Mouse (Mus musculus): Measurements from ENCODE around the gene Pes1. TPM values are rescaled to one million over a fixed set of nuclear protein-coding genes. Genes with fewer than 3 reads are reported as not detected.
"Not testable (repeated sequence)": the region's sequence is repeated elsewhere in the genome, so short reads cannot be mapped to it uniquely, and the experiment has no call there.

Gene Pes1
- polyA plus RNA-seq, 1 experiment from 2014 or later, result 41.8 TPM

- no peaks in the 10 kb centered on the region for H3K27me3 ChIP-seq (ENCODE audit: control insufficient read depth, insufficient read depth, low read length)
- no peak for ATAC-seq (ENCODE audit: low FRiP score, low TSS enrichment)
- no peak overlapping the region for H3K4me3 ChIP-seq (ENCODE audit: low read depth, low read length)
- H3K9ac ChIP-seq (ENCODE audit: low read length), result no peak overlapping the region
- no peaks in the 10 kb centered on the region for H3K9me3 ChIP-seq (ENCODE audit: control insufficient read depth, low read length)
- no peak for TF ChIP-seq EP300 (optimal IDR thresholded peaks at IDR 0.05)
- peak; percentile 67 for TF ChIP-seq CTCF (IDR thresholded peaks at IDR 0.05; ENCODE audit: low read depth)
- no peak for DNase-seq (ENCODE audit: low spot score)
- no peaks in the 10 kb centered on the region for H3K4me1 ChIP-seq (replicated peaks; ENCODE audit: control insufficient read depth, insufficient read depth)
- no peak overlapping the region for H3K27ac ChIP-seq (replicated peaks)
- no peak overlapping the region for H3K4me2 ChIP-seq (replicated peaks; ENCODE audit: low read depth)
- no peaks in the 10 kb centered on the region for H3K36me3 ChIP-seq (ENCODE audit: control insufficient read depth, insufficient read depth, low read length)
- WGBS, result 80% methylated on average over 3 of the region's 3 CpGs
Measured at GRCm38 (mm10) chr11:4006462-4006861, 42.7 kb downstream of the Pes1 start.

DNA sequence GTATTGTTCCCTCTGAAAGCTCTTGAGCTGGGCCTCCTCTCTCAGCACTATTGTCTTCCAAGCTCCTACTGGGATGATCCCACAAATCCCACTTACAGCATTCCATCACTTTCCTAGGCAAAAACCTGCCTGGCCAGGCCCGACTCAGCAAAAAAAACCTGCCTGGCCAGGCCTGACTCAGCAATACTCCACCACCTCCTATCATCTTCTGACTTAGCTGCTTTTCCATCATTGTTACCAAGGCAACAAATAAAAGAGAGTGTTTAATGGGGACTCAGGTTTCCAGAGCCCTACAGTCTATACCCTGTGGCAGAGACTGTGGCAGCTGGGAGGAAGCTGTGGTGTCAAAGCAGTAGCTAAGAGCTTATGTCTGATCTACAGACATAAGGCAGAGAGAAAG, 48.8 kb downstream of the Pes1 start:
- Histone ChIP-seq H3K9me3 (ENCODE audit: control insufficient read depth, low read length) (no peaks in the 10 kb centered on the region), H3K36me3 (ENCODE audit: control insufficient read depth, insufficient read depth, low read length) (no peaks in the 10 kb centered on the region), H3K27ac (replicated peaks) (no peak overlapping the region), H3K4me3 (ENCODE audit: low read depth, low read length) (no peak overlapping the region), H3K9ac (ENCODE audit: low read length) (no peak overlapping the region), H3K4me2 (replicated peaks; ENCODE audit: low read depth) (no peak overlapping the region), H3K4me1 (replicated peaks; ENCODE audit: control insufficient read depth, insufficient read depth) (no peaks in the 10 kb centered on the region), H3K27me3 (ENCODE audit: control insufficient read depth, insufficient read depth, low read length) (no peaks in the 10 kb centered on the region)
- TF ChIP-seq EP300 (optimal IDR thresholded peaks at IDR 0.05) (no peak), CTCF (IDR thresholded peaks at IDR 0.05; ENCODE audit: low read depth) (no peak)
- no peak for ATAC-seq (ENCODE audit: low FRiP score, low TSS enrichment)
- 77% methylated on average over 1 of the region's 1 CpGs for WGBS
- no peak for DNase-seq (ENCODE audit: low spot score)

- not testable (repeated sequence) for H3K4me1 ChIP-seq (replicated peaks; ENCODE audit: control insufficient read depth, insufficient read depth); ATAC-seq (ENCODE audit: low FRiP score, low TSS enrichment); H3K4me2 ChIP-seq (replicated peaks; ENCODE audit: low read depth); H3K36me3 ChIP-seq (ENCODE audit: control insufficient read depth, insufficient read depth, low read length); H3K9me3 ChIP-seq (ENCODE audit: control insufficient read depth, low read length); H3K4me3 ChIP-seq (ENCODE audit: low read depth, low read length); H3K27ac ChIP-seq (replicated peaks); H3K27me3 ChIP-seq (ENCODE audit: control insufficient read depth, insufficient read depth, low read length); DNase-seq (ENCODE audit: low spot score); H3K9ac ChIP-seq (ENCODE audit: low read length)
- WGBS, result 83% methylated on average over 14 of the region's 14 CpGs
Measured at GRCm38 (mm10) chr11:4015796-4016195, 52.0 kb downstream of the Pes1 start.

DNA sequence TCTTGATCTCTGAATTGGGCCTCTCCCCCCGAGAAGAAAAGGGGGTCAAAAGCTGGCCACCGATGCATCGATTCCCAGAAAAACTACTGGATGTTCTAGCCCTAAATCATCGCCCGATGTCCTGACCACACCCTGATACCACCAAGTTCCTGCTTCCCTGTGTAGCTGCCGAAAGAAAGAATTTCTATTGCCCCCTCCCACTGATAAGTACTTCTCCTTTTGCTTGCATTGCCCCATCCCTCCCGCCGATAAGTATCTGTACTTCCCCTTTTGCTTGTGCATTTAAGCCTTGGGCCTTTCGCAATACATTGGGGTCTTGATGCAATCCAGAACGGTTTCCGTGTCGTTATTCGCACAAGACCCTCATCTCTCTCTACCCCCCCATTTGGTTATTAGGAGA, 58.3 kb downstream of the Pes1 start:
- not testable (repeated sequence) for H3K36me3 ChIP-seq (ENCODE audit: control insufficient read depth, insufficient read depth, low read length); H3K27me3 ChIP-seq (ENCODE audit: control insufficient read depth, insufficient read depth, low read length); DNase-seq (ENCODE audit: low spot score); H3K4me3 ChIP-seq (ENCODE audit: low read depth, low read length); H3K9ac ChIP-seq (ENCODE audit: low read length); H3K27ac ChIP-seq (replicated peaks); H3K4me1 ChIP-seq (replicated peaks; ENCODE audit: control insufficient read depth, insufficient read depth); H3K4me2 ChIP-seq (replicated peaks; ENCODE audit: low read depth); ATAC-seq (ENCODE audit: low FRiP score, low TSS enrichment); H3K9me3 ChIP-seq (ENCODE audit: control insufficient read depth, low read length)
- WGBS, result 88% methylated on average over 13 of the region's 13 CpGs

GRCm38 (mm10) chr11:4023321-4023720, 59.5 kb downstream of the Pes1 start:
- no peak overlapping the region for H3K4me2 ChIP-seq (replicated peaks; ENCODE audit: low read depth)
- no peak for DNase-seq (ENCODE audit: low spot score)
- no peaks in the 10 kb centered on the region for H3K27me3 ChIP-seq (ENCODE audit: control insufficient read depth, insufficient read depth, low read length)
- WGBS, result 68% methylated on average over 2 of the region's 2 CpGs
- no peak for ATAC-seq (ENCODE audit: low FRiP score, low TSS enrichment)
- H3K27ac ChIP-seq (replicated peaks), result no peak overlapping the region
- H3K9ac ChIP-seq (ENCODE audit: low read length), result no peak overlapping the region
- H3K4me1 ChIP-seq (replicated peaks; ENCODE audit: control insufficient read depth, insufficient read depth), result no peaks in the 10 kb centered on the region
- H3K9me3 ChIP-seq (ENCODE audit: control insufficient read depth, low read length), result no peaks in the 10 kb centered on the region
- no peak overlapping the region for H3K4me3 ChIP-seq (ENCODE audit: low read depth, low read length)
- TF ChIP-seq EP300 (optimal IDR thresholded peaks at IDR 0.05) (no peak), CTCF (IDR thresholded peaks at IDR 0.05; ENCODE audit: low read depth) (no peak)
- H3K36me3 ChIP-seq (ENCODE audit: control insufficient read depth, insufficient read depth, low read length), result no peaks in the 10 kb centered on the region

GRCm38 (mm10) chr11:4027066-4027465, 63.3 kb downstream of the Pes1 start:
- TF ChIP-seq EP300 (optimal IDR thresholded peaks at IDR 0.05), result no peak
- TF ChIP-seq CTCF (IDR thresholded peaks at IDR 0.05; ENCODE audit: low read depth), result no peak
- Histone ChIP-seq H3K9ac (ENCODE audit: low read length) (no peak overlapping the region), H3K4me2 (replicated peaks; ENCODE audit: low read depth) (no peak overlapping the region), H3K27ac (replicated peaks) (no peak overlapping the region), H3K4me3 (ENCODE audit: low read depth, low read length) (no peak overlapping the region), H3K4me1 (replicated peaks; ENCODE audit: control insufficient read depth, insufficient read depth) (no peaks in the 10 kb centered on the region), H3K9me3 (ENCODE audit: control insufficient read depth, low read length) (no peaks in the 10 kb centered on the region), H3K36me3 (ENCODE audit: control insufficient read depth, insufficient read depth, low read length) (no peaks in the 10 kb centered on the region), H3K27me3 (ENCODE audit: control insufficient read depth, insufficient read depth, low read length) (no peaks in the 10 kb centered on the region)
- 72% methylated on average over 8 of the region's 8 CpGs for WGBS
- ATAC-seq (ENCODE audit: low FRiP score, low TSS enrichment) (no peak), DNase-seq (ENCODE audit: low spot score) (no peak)
